Mouse (Mus musculus) right cerebral cortex, adult 18-20 months (tissue): Measurements from ENCODE around the gene Abca6.

Source experiments
- DNase-seq: peaks from one replicate; pipeline ENCODE4 v3.0.0; 2022; ENCODE audit warnings: mixed read lengths

Abca6 gene

GRCm38 (mm10) chr11:110251534-110251933, at the start of gene Abca6:
Gene Abca6 (minus strand): TSS chr11:110251776.
- DNase-seq: no peak

GRCm38 (mm10) chr11:110297917-110298533, 46.4 kb upstream of the Abca6 start:
- no peak for DNase-seq

- no peak for DNase-seq
These were observed 39.0 kb upstream of the Abca6 start for GRCm38 (mm10) chr11:110290586-110290985.

GRCm38 (mm10) chr11:110288423-110288822, 36.8 kb upstream of the Abca6 start:
- no peak for DNase-seq

DNA sequence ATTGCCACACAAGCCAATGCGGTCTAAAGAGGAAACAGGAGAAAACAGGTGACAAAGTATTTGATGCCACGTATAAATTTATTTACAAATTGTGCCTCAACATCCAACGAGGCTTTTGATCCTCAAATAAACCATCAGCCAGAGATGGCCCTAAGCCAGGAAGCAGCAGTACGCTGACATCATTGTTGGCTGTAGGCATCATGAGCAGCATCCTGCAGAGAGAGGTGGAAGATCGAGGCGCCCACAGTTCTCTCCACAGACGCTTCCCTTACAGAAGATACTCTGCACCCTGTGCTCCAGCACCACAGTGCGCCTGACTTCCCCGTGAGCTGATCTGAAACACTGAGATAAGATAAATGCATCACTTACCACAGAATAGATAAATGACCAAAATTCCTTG, 36.1 kb upstream of the Abca6 start:
- DNase-seq: no peak

DNA sequence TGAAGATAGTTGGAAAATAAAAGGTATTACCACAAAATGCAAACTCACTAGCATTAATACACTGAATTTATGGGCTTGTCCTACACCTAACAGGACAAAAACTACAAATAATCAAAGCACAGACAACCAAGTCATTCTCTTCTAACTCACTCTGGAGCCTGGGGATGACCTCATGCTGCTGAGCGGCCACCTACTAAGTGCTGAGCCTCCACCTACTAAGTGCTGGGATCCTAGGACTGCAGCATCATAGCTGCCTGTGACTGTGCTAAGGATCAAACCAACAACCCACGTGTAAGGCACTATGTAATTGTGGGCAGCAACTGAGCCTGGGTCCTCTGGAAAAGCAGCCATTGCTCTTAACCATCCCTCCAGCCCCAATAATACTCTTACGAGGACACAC, 34.8 kb upstream of the Abca6 start:
- no peak for DNase-seq

GRCm38 (mm10) chr11:110284849-110285248, 33.3 kb upstream of the Abca6 start:
- no peak for DNase-seq

DNA sequence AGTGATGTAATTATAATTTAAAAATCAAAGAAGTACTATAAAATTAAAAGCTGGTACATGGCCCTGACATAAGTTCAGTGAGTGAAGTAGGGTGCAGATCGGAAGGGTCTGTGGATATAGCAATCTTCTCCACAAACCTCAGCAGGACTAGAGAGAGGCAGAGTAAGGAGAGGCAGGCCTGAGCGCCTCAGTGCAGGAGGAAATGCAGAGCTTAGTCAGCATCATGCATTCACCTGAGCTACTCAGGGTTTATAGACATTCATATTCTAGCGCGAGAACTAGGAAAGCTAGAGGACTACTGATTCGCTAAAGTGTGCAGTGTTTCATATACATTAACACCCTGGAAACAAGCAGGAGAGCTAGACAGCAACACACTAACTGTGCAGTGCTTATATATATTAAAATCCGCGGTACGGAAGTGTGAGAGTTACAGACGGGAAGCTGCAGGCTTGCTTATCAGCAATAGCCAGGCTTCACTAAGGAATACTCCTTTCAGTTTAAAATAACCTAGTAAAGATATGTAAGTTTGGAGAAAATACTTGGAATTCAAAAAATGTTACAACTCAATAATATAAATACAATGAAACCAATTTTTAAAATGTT, 32.7 kb upstream of the Abca6 start:
- no peak for DNase-seq

GRCm38 (mm10) chr11:110274794-110275193, 23.2 kb upstream of the Abca6 start:
- no peak for DNase-seq

DNA sequence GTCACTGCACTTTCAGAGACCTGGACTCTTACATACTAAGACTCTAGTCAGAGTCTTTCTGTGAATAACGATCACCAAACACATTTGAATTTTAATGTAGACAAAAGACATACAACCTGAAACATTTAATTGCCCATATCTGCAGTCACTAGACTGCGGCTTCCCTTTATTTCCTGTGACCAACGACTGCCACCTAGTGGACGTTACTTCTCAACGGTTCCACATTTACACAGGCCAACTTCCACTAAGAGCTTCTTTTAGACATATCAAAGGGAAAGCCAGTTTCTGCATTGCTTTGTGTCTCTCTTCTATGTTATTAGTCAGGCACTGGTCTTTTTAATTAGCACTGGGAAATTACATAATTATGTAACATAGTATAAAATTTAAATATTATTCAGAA, 20.2 kb upstream of the Abca6 start:
- peak; percentile 57 for DNase-seq

DNA sequence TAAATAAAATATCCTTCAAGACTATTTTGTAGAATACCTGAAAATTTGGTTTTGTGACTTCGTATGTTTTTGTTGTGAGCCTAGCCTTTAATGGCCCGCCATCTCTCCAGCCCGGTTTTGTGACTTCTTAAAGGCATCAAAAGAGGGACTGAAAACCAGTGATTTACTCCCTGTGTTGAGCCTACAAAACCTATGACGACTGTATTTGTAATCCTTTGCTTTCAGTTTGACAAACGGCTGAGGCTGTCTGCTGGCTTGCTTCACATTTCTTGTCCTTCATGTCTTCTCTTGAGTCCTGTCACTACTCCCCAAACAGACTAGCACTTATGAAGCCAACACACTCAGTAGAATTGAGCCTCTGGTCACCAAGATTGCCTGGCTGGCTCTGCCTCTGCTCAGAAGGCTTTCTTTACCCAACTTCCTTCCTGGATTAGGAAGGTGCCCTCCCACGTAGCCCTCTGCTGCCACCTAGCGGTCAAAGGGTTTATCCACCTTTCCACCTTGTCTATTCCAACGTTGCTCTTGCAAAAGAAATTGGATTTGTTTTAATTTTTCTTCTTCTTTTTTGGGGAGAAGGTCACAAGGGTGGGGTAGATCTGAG, 16.8 kb upstream of the Abca6 start:
- peak; percentile 76 for DNase-seq

DNA sequence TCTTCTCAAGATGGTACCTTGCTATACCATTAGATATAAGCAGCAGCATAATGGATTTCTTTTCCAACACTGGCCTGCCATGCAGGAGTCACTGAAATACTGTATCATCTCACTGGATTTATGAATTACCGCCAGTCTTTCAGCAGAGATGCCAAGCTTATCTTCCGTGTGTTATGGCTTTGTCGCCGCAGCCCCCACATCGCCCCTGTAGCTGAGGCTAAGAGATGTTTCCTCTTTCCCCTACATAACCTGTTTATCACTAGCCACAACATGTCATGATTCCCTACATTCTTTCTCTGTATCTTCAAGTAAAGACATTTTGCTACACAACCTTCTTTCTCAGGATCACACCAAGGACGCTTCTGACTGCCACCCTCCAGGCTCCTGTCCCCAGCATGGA, 15.7 kb upstream of the Abca6 start:
- DNase-seq: no peak

DNA sequence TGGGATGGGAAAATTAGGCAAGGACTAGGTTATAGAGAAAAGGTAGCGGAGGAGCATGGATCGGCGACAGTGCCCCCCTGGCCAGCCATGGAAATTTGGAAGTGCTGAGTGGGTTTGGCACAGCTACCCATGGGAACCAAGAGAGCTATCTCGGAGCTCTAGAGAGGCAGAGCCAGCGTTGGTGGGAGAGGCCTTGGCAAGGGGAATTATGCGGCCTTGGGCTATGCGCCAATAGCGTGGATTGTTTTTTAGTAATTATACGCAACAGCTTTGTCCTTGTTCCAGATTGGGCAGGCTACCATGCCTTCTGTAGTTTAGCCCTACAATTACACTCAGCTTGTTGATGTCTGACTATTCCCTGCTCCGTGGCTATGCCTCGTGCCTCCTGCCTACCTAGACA, 15.2 kb upstream of the Abca6 start:
- no peak for DNase-seq

DNA sequence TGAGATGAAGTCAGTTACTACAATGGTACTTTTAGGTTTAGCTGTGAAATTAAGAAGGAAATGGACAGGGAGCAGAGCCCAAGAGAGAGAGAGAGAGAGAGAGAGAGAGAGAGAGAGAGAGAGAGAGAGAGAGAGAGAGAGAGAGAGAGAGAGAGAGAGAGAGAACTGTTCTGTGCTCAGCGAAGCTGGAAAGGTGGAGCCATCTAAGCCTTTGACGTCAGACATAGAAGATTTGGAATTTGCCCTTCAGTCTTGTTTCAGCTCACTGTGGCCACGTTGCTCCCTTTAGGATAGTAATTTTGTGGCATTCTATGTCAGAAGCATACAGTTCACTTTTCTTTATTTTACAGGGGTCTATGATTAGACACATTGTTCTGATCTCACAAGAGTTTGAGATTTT, 10.3 kb upstream of the Abca6 start:
- DNase-seq: no peak

DNA sequence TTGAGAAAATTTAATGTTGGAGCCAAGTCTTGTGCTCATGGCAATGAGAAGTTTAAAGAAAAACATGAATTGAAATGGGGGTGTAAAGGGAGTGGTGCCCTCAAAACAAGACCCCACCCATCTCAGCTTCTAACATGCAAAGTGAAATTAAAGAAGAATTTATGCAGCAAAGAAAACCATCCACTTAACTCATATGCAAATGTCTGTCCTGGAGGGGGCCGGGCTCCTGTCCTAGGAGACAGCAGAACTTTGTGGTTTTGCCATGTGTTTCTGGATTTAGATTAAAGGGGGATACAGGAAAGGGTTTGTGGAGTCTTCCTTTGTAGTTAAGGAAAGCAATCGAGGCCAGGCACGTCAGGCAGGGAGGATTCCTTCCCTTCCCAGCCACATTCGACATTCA, 6.3 kb upstream of the Abca6 start:
- DNase-seq: no peak

GRCm38 (mm10) chr11:110257061-110257460, 5.5 kb upstream of the Abca6 start:
- DNase-seq: no peak

- DNase-seq: no peak
These were observed 680 bp upstream of the Abca6 start for GRCm38 (mm10) chr11:110252256-110252655.

- no peak for DNase-seq
These were observed 6.8 kb downstream of the Abca6 start for GRCm38 (mm10) chr11:110244730-110245129.

- DNase-seq: no peak
These were observed 14.1 kb downstream of the Abca6 start for GRCm38 (mm10) chr11:110237466-110237865.

GRCm38 (mm10) chr11:110232975-110233374, 18.6 kb downstream of the Abca6 start:
- no peak for DNase-seq

DNA sequence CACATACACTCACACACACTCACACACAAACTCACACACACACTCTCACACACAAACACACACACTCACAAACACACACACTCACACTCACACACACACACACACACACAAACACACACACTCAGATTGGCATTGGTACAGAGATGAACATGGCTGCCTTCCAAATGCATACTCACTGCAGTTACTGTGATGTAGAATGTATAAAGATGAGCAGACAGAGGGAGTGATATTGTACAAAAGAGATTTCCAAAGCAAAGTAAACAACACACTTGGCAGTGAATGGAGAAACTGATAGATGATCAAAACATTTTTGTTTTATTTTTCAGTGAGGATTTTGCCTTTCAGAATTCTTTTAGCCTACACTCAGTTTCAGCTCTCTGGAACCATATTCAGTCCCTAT, 34.5 kb downstream of the Abca6 start:
- DNase-seq: no peak

GRCm38 (mm10) chr11:110203930-110204329, 47.6 kb downstream of the Abca6 start:
- DNase-seq: no peak

DNA sequence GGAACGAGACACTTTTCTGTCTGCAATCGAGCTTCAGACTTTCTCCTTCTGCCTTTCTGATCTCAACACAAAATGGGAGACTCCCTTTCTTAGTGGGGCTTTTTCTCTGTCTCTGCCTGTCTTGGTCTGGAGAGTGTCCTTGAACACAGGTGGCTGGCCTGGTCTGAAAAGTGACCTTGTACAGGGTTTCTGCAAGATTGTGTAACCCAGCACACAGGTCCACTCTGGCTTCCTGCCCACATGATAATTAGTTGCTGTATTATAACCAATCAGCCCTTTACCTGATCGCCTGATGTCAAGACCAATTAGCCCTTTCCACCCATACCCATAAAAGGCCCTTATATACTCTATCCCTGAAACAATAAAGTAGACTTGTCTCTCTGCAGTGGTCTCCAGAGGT, 52.7 kb downstream of the Abca6 start:
- DNase-seq: no peak

DNA sequence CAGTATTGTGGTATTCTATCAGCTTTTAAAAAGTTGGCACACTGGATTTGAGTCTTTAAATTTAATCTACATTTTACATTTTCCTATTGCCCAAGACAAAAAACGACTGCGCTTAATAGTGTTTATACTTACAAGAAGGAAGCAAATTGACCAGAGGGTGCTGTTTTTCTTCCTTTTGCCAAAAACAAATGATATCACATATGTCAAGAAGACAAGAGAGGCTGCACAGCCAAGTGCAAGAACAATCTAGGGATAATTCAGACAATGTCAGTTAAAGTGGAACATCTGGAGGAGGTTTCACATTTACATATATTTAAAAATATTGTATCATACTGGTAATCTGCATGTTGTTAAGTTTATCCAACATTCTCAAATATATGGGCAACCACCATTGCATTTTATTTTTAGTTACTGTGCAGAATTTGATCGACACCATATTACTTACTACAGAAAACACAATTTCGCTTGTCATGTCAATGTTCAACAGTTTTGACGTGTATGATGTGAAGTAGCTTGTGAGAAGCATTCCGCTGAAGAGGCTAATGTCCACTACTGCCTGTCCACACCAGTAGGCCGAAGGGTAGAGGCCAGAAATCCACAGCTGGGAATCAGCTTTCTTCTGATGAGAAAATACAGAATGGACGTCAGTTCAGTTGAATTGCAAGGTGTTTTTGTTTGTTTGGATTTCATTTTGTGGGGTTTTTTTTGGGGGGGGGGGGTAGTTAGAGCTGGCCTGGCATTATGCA, 54.8 kb downstream of the Abca6 start:
- no peak for DNase-seq
